Mouse (Mus musculus) MN1 (cell line): ENCODE results near the gene Cphx3.
"Not testable (repeated sequence)": the region's sequence is repeated elsewhere in the genome, so short reads cannot be mapped to it uniquely, and the experiment has no call there.

ENCODE experiments used
- DNase-seq: peaks from one replicate; pipeline ENCODE4 v3.0.0-alpha.2; 2016; ENCODE audit warnings: low spot score

The Cphx3 gene

DNA sequence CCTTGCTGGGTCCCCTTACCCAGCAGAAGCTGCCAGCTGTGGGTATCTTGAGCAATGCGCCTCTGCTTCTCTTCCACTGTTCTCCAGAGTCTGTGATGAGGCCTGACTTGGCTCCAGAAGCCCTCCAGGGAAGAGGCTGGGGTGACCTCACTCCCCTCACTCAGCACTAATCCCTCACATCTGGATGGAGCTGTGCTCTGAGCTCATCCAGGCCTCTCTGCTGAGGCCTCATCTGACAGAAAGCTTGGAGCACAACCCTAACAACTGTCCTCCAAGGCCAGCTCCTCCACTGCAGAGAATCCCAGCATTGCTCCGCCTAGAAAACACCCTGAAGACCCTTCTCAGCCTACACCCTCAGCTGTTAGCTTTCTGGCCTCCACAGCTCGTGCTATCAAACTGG, 91.9 kb downstream of the Cphx3 start:
- DNase-seq, result not testable (repeated sequence)

DNA sequence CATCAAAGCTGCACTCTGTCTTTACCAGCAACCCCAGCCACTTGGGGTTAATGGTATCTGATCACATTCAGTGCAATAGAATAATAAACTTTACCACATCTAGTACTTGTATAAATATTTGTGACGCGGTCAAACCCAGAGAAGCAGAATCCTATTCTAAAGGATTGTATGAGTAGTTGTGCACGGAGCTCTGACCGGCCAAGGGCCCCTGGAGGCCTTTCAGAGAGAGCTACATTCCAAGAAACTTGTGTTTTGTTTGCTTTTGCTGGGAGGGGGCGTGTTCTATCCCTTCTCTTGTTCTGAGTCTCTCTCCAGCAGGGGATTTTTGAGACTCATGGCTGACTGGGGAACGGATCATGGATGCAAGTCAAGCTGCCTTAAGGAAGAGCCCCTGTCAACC, 92.9 kb downstream of the Cphx3 start:
- DNase-seq, result not testable (repeated sequence)

DNA sequence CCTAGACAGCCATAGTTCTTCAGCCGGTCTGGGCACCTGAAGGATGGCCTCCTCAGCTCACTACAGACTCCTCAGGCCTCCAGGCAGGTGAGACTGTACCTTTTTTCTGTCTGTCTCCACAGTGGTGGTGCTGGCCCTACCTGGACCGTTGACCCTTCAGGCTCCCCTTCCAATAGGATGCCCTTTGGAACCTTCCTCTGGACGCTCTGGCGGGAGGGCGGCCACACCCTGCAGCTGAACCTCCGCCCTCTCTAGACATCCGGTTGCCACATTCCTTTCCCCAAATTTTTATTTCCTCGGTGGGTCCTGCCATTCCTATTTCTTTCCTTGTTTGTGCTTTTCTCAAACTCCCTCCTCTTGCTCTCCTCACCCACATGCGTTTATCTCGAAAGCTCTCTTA, 99.6 kb downstream of the Cphx3 start:
- not testable (repeated sequence) for DNase-seq

DNA sequence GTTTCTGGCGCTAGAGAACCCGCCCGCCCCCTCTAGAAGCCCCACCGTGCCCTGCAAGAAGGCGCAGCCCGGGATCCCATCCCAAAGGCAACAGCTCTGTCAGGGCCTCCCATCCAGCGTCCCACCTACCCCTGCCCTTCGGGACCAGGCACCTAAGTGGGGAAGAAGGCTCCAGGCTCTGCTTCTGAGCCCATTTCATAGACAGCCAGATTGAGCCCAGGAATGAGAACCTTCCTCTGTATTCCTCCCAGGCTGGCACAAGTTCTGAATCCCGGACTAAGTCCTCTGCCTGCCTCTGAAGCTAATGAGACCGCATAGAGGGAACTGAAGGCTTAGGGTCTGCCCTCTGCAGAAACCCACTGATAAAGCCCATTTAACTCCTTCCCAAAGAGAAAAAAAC, 100.3 kb downstream of the Cphx3 start, which contains the start of gene Plac9b:
TSS of gene Plac9b (minus strand) at position 101 of the 400 bp plus-strand sequence.
- DNase-seq, result not testable (repeated sequence)

DNA sequence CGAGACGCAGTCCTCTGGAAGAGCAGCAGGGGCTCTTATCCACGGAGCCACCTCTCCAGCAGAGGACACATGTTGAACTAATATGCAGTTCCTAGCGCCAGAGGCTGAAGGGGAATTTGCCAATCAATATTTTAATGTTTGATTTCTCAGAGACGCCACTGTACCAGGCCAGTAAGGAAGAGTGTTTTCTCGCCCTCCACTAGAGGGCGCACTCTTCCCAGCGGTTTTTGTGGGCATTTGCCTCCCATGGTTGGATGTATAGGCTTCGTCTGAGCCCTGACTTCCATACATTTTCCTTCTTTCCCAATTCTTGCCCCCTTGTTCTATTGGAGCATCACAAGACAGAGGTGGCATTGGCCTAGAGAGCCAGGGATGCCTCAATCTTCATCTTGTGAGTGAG, 104.5 kb downstream of the Cphx3 start:
- DNase-seq, result not testable (repeated sequence)

DNA sequence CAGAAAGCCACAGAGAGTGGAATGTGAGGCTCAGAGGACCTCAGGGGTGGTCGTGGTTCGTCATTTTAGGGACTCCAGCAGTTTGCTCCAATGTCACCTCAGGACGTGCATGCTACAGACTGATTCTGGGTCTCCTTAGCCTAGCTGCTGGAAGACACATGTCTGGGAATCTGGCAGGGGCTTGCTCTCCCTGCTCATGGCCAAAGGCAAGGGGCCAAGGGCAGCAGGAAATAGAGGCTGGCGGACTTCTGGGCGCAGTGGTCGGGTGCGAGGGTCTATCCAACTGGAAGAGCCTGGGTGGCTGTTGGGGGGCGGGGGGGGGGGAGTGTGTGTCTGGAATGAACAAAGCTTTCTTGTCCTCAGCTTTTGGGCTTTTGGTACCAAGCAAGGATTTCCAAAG, 106.3 kb downstream of the Cphx3 start:
- not testable (repeated sequence) for DNase-seq

DNA sequence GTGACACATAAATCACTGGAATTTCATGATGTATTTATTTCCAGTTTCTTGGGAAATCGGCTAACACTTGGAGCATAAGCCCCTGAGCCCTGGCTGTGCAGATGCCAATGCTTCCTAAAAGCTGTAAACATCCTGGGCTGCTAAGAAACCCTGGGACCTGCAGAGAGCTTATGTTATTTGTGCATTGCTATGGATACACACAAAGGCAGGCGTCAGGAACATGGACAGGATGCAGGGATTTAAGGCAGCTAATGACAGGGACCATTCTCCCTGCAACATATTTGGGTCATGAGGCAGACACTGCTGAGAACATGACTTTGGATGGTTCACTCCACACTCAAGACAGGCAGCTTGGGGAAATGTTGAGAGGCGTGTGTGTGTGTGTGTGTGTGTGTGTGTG, 115.8 kb downstream of the Cphx3 start:
- DNase-seq, result not testable (repeated sequence)

DNA sequence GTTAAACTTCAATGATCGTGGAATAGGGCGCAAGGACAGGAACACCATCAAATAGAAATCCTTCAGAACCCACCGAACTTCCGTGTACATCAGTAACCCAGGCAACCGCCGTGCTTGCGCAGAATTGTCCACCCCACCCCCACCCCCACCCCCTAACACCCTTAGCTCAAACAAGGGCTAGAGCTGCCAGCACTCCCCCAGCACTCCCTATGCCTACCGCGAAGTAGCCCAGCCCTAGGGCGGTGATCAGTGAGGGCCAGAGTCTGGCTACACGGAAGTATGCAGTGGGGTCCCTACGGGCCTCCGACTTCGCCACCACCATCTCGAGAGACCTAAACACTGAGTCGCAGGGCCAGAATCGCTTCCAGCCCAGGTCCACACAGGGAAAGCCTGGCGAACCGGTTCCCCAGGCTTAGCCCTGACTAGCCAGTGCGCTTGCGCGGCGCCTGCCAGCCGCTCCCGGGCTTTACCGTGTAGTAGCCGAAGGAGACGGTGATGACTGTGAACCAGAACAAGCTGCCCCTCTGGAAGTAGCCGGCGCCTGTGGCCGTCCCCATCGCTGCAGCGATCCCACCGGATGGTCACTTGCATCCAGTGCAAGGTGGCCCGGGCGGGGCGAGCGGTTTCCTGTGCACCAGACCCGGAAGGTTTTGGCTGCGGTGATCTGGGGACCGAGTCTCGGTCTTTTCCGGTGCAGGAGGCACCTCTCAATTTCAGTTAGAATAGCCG, 124.3 kb downstream of the Cphx3 start:
- not testable (repeated sequence) for DNase-seq

DNA sequence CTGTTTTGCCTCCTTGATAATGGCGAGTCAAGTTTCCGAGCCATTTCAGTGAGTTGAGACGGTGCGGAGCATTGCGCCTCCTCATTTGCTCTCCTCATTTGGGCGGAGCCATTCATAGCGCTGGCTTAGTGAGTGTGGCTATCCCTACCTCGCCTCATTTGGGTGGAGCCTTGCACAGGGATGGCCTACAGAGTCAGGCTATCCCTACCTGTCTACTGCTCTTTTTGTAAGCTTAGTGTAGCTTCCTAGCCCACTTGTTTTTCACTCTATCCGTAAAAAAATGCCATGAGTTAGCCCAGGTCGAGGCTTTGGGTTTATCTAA, 124.8 kb downstream of the Cphx3 start, which contains the start of gene Tmem254b:
TSS of gene Tmem254b (minus strand) at position 116 of the 322 bp plus-strand sequence.
- not testable (repeated sequence) for DNase-seq

DNA sequence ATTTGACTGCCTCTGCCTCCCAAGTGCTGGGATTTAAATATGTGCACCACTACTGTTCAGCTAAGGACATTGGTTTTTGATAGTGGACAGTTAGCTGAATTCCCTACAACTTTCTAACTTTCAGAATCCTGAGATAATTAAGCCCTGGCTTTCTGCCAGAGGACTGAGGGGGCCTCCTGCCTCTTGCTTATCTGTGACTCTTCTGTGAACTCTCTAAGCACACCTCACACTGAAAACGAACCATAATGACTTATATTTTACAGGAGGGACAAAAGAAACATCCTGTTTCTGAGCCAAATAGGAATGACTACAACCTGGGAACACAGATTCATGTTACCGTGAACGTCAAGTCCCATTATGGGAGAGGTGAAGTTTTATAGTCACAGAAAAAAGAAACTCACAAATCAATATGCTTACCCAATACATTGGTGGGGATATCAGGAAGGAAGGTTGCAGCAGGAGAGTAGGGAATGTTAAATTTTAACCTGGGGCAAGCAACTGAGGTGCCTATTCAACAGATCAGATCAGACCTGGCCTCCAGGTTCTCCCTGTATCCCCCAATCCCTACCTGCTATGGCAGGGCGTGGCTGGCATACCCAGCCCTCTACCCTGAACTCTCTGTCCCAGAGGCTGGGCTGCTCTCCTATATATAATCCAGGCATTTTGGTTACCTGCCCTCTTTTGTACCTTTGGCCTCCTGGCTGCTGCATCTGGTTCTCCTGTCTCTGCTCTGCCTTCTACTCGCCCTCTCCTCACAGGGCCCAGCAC, 134.3 kb downstream of the Cphx3 start:
- not testable (repeated sequence) for DNase-seq

DNA sequence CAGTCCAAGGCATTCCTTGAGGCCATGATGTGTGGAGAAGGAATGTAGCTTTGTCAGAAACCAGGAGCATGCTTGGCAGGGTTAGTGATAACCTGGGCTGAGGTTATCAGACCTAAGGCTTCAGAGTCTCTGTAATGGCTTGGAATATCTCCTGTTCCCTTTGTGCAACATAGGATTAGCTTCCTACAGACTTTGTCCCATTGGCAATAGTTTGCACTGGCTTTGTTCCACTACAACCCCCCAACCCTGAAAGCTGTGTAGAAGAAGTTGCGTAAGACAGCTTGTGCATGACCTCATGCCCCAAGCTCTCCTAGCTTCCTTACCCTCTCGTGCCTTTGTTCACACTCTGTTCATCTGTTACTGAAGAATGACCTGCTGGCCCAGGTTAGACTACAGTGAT, 155.1 kb downstream of the Cphx3 start:
- not testable (repeated sequence) for DNase-seq

DNA sequence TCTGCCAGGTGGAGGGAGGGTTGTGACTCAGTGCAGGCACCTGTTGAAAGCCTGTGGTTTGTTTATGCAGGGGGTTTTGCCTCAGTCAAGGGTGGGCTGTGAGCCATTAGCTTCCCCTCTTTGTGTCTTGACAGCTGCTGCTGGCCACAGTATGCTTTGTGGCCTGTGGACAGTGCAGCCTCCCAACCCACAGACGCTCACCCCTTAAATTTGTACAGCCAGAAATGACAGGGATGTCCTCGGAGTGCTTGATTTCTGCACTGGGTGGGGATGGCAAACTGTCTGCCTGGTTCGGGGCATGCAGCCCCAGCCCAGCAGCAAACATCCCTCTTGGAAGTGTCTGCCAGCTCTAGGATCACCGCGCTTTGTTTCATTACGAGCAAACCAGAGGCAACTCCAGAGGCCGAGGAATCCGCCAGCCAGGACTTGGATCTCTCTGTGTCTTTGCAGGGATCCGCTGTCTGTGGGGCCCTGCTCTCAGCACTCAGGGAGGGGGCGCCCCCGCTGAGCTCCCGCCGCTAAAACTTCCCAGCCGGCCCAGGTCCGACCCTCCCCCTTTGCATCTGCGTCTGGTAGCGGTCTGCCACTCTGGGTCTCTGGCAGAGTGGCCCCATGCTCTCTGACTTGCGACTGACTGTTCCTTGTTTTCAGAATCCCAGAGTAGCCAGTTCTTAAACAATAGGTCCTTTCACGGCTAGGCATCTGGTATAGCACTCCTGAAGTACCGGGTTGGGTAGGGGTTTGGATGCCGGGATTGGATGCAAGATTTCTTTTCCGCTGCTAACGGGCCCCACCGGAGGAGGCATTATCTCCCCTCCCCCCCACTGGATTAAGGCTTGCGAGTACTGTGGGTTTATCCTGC, 175.9 kb downstream of the Cphx3 start, which contains the start of gene Duxbl3:
TSS of gene Duxbl3 (plus strand) at position 207 of the 862 bp plus-strand sequence.
- DNase-seq, result not testable (repeated sequence)

DNA sequence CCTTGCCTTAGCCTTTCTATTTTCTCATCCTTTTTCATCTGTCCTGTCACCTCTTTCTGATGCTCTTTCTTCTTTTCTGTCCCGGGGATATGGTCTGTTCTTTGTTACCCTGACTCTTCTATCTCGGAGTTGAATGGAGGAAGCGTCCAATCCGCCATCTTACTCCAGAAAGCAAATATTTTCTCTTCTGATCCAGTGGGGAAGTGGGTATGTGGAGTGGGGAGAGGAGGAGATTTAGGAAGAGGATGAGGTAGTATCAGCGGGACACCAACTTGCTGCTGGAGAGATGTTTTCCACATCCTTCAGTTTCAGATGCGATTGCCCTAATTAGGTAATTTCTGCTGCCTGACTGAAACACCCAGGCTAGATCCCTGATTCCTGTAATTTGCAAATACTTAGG, 176.6 kb downstream of the Cphx3 start:
- DNase-seq, result not testable (repeated sequence)
